Mouse (Mus musculus) kidney, postnatal 0 days (tissue): ENCODE data around the gene Ankzf1. TPM values are rescaled to one million over a fixed set of nuclear protein-coding genes. Genes with fewer than 3 reads are reported as not detected.

Source experiments
- ATAC-seq: fragments of 200-750 bp; cut with Nextera tagmentation; replicated peaks from 2 replicates; pipeline ENCODE4 v1.8.0; 2017; ENCODE audit warnings: low read depth, moderate number of reproducible peaks, moderate TSS enrichment, moderate library complexity; ENCODE audit not compliant: low FRiP score
- DNase-seq: peaks from one replicate; pipeline ENCODE4 v3.0.0-alpha.2; 2016; ENCODE audit warnings: low spot score
- H3K27ac ChIP-seq: fragments of 300-500 bp; sonication (generic); 2 replicates; pipeline ENCODE4 v1.5.1; 2014; ENCODE audit warnings: mild to moderate bottlenecking
- H3K27me3 ChIP-seq: fragments of 300-500 bp; sonication (generic); 2 replicates; pipeline ENCODE4 v1.6.1; 2014; ENCODE audit warnings: low read length, mixed read lengths; ENCODE audit not compliant: insufficient read depth
- H3K36me3 ChIP-seq: fragments of 300-500 bp; sonication (generic); 2 replicates; pipeline ENCODE4 v1.6.1; 2014; ENCODE audit warnings: low read length, mixed read lengths; ENCODE audit not compliant: insufficient read depth
- H3K4me1 ChIP-seq: fragments of 300-500 bp; sonication (generic); replicated peaks from 2 replicates; pipeline ENCODE4 v1.6.1; 2014; ENCODE audit warnings: antibody characterized with exemption, low read length, mixed read lengths; ENCODE audit not compliant: insufficient read depth
- H3K4me2 ChIP-seq: fragments of 300-500 bp; sonication (generic); 2 replicates; pipeline ENCODE4 v1.6.1; 2014; ENCODE audit warnings: mild to moderate bottlenecking, low read length, moderate library complexity, mixed read lengths
- H3K4me3 ChIP-seq: fragments of 300-500 bp; sonication (generic); replicated peaks from 2 replicates; pipeline ENCODE4 v1.5.1; 2014; ENCODE audit warnings: low read depth, low read length
- H3K9ac ChIP-seq: fragments of 300-500 bp; sonication (generic); 2 replicates; pipeline ENCODE4 v1.6.1; 2014; ENCODE audit warnings: low read depth, low read length
- H3K9me3 ChIP-seq: fragments of 300-500 bp; sonication (generic); replicated peaks from 2 replicates; pipeline ENCODE4 v1.6.1; 2016; ENCODE audit warnings: low read length, inconsistent platforms, mixed read lengths
- CTCF ChIP-seq: IDR thresholded peaks from 2 replicates; pipeline ENCODE4 v1.5.1; 2016; ENCODE audit warnings: antibody characterized with exemption, low read depth, mild to moderate bottlenecking, moderate library complexity
- WGBS: fragments of 180-500 bp; shearing (Covaris S2); extraction: QIAGEN DNeasy Blood & Tissue Kit; methylation state at CpG from one replicate; pipeline ENCODE4 v1.1.7; 2014; 5-methylcytosine and 5-hydroxymethylcytosine counted together
- polyA plus RNA-seq: library from polyadenylated mRNA; unstranded; fragments of >200 nt; fragmentation: Nextera tagmentation; extraction: Ambion mirVana; gene quantifications from 2 replicates; pipeline ENCODE4 v1.2.1, GENCODE M21; 2015

Gene Ankzf1
- polyA plus RNA-seq, 1 experiment from 2014 or later: 19.7 TPM

GRCm38 (mm10) chr1:75236117-75237050 lies 44.4 kb downstream of the Ankzf1 start, which contains the start of gene Dnajb2:
Gene Dnajb2, plus strand, starts transcription at chr1:75236406.
- Histone ChIP-seq H3K9me3 (no peaks in the 10 kb centered on the region), H3K4me2 (peak within 1 kb of the TSS; percentile 95), H3K27me3 (no peaks in the 10 kb centered on the region), H3K9ac (peak within 1 kb of the TSS; percentile 79), H3K27ac (peak within 1 kb of the TSS; percentile 88), H3K4me1 (no peaks in the 10 kb centered on the region; the same call in 1 of the 2 replicates), H3K4me3 (peak within 1 kb of the TSS; percentile 60), H3K36me3 (peaks cover 8% of the 10 kb centered on the region; the same call in 1 of the 2 replicates)
- DNase-seq (peak; percentile 88), ATAC-seq (peak; percentile 95)
- under 1% methylated on average over 63 of the region's 64 CpGs for WGBS
- no peak for TF ChIP-seq CTCF

- no peak overlapping the region for H3K4me2 ChIP-seq
- no peak for DNase-seq
- no peak for ATAC-seq
- H3K36me3 ChIP-seq: peaks cover 16% of the 10 kb centered on the region; the same call in 1 of the 2 replicates
- no peaks in the 10 kb centered on the region for H3K9me3 ChIP-seq
- TF ChIP-seq CTCF: no peak
- H3K27ac ChIP-seq: no peak overlapping the region
- no peak overlapping the region for H3K9ac ChIP-seq
- 76% methylated on average over 10 of the region's 10 CpGs for WGBS
- H3K4me3 ChIP-seq: no peak overlapping the region
- no peaks in the 10 kb centered on the region for H3K27me3 ChIP-seq
- no peaks in the 10 kb centered on the region; the same call in 1 of the 2 replicates for H3K4me1 ChIP-seq
Measured at GRCm38 (mm10) chr1:75239591-75239990, 47.6 kb downstream of the Ankzf1 start.

- H3K9ac ChIP-seq: no peak overlapping the region
- H3K4me2 ChIP-seq: no peak overlapping the region
- H3K4me3 ChIP-seq: no peak overlapping the region
- no peak for TF ChIP-seq CTCF
- H3K27ac ChIP-seq: no peak overlapping the region
- DNase-seq (no peak), ATAC-seq (no peak)
- H3K4me1 ChIP-seq: peaks cover 7% of the 10 kb centered on the region; the same call in 1 of the 2 replicates
- H3K27me3 ChIP-seq: no peaks in the 10 kb centered on the region
- peaks cover 16% of the 10 kb centered on the region; the same call in 1 of the 2 replicates for H3K36me3 ChIP-seq
- WGBS: 91% methylated on average over 14 of the region's 14 CpGs
- H3K9me3 ChIP-seq: no peaks in the 10 kb centered on the region
Measured at GRCm38 (mm10) chr1:75243411-75243810, 51.5 kb downstream of the Ankzf1 start.

DNA sequence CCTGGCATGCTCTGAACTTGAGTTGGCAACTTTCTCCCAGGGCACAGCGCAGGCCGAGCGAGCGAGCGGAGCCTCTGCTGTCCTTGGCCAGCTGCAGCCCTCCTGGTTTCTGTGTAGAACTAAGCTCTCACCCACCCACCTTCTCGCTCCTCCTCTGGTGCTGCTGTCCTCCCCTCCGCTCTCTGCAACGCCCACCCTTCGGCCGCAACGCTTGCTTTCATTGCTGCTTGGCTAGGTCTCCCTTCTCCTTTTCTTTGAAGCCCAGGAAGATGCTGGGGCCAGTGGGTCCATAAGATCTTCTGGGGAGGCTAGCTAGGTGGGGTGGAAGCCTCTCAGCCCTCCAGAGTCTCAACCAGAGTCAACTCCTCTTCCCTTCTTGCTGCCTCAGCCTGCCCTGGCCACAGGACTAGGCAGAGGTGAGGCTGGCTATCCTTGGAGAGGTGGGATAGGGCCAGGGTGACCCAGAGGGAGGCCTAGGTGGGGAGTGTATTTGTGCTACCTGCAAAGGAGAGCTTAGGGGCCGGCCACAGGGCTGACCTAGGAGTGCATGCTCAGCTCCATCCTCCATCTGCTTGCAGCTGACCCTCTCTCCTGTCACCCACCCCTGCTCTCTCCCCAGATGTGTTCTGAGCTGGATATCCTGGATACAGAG lies 52.4 kb downstream of the Ankzf1 start:
- no peak for ATAC-seq
- 91% methylated on average over 12 of the region's 12 CpGs for WGBS
- Histone ChIP-seq H3K27ac (no peak overlapping the region), H3K4me2 (no peak overlapping the region), H3K36me3 (peaks cover 12% of the 10 kb centered on the region; the same call in 1 of the 2 replicates), H3K4me3 (no peak overlapping the region), H3K4me1 (peaks cover 7% of the 10 kb centered on the region; the same call in 1 of the 2 replicates), H3K27me3 (no peaks in the 10 kb centered on the region), H3K9me3 (no peaks in the 10 kb centered on the region), H3K9ac (no peak overlapping the region)
- no peak for TF ChIP-seq CTCF
- no peak for DNase-seq

- no peak overlapping the region for H3K4me3 ChIP-seq
- TF ChIP-seq CTCF: peak; percentile 16; the same call in 1 of the 2 replicates
- H3K9ac ChIP-seq: no peak overlapping the region
- H3K4me2 ChIP-seq: no peak overlapping the region
- ATAC-seq (peak; percentile 69), DNase-seq (peak; percentile 81)
- H3K9me3 ChIP-seq: no peaks in the 10 kb centered on the region
- H3K4me1 ChIP-seq: peaks cover 7% of the 10 kb centered on the region; the same call in 1 of the 2 replicates
- H3K27me3 ChIP-seq: no peaks in the 10 kb centered on the region
- peaks cover 12% of the 10 kb centered on the region; the same call in 1 of the 2 replicates for H3K36me3 ChIP-seq
- no peak overlapping the region for H3K27ac ChIP-seq
- WGBS: 25% methylated on average over 4 of the region's 4 CpGs
Measured at GRCm38 (mm10) chr1:75244836-75245235, 52.9 kb downstream of the Ankzf1 start.
